Mouse (Mus musculus) heart, embryonic 14.5 days (tissue): ENCODE data around the gene Abhd17b. TPM values are rescaled to one million over a fixed set of nuclear protein-coding genes. Genes with fewer than 3 reads are reported as not detected.

ENCODE experiments used
- ATAC-seq: fragments of 200-750 bp; cut with Nextera tagmentation; 2 replicates; pipeline ENCODE4 v1.8.0; 2017; ENCODE audit warnings: low read depth, moderate TSS enrichment; ENCODE audit not compliant: insufficient number of reproducible peaks, insufficient read depth, low FRiP score
- H3K27ac ChIP-seq, 2 experiments: fragments of 200-500 bp in 1 of 2; fragments of 300-500 bp in 1 of 2; sonication (generic) in 1 of 2; replicated peaks in 1 of 2; 2 replicates each; pipeline ENCODE4 v1.5.1; 2012 to 2014; ENCODE audit warnings: low read depth in 2 of 2, low read length in 2 of 2, control low read depth in 1 of 2, mild to moderate bottlenecking in 1 of 2, mixed read lengths in 1 of 2; ENCODE audit not compliant: control insufficient read depth in 1 of 2, insufficient read depth in 1 of 2
- H3K27me3 ChIP-seq: fragments of 300-500 bp; sonication (generic); 2 replicates; pipeline ENCODE4 v1.6.1; 2014; ENCODE audit warnings: mild to moderate bottlenecking, low read length, control low read depth; ENCODE audit not compliant: control insufficient read depth, insufficient read depth
- H3K36me3 ChIP-seq: fragments of 300-500 bp; sonication (generic); 2 replicates; pipeline ENCODE4 v1.6.1; 2014; ENCODE audit warnings: mild to moderate bottlenecking, control low read depth, low read length, mixed read lengths; ENCODE audit not compliant: control insufficient read depth, insufficient read depth
- H3K4me1 ChIP-seq, 2 experiments: fragments of 200-500 bp in 1 of 2; fragments of 300-500 bp in 1 of 2; sonication (generic) in 1 of 2; 2 replicates each; pipeline ENCODE4 v1.6.1; 2012 to 2014; ENCODE audit warnings: low read length in 2 of 2, control low read depth in 1 of 2, mixed read lengths in 1 of 2; ENCODE audit not compliant: control insufficient read depth in 2 of 2, insufficient read depth in 2 of 2
- H3K4me2 ChIP-seq: fragments of 300-500 bp; sonication (generic); 2 replicates; pipeline ENCODE4 v1.6.1; 2014; ENCODE audit warnings: mild to moderate bottlenecking, low read length
- H3K4me3 ChIP-seq, 2 experiments: fragments of 200-500 bp in 1 of 2; fragments of 300-500 bp in 1 of 2; sonication (generic) in 1 of 2; 2 replicates each; pipeline ENCODE4 v1.5.1; 2012 to 2014; ENCODE audit warnings: low read length in 2 of 2, mild to moderate bottlenecking in 2 of 2, control low read depth in 1 of 2, low read depth in 1 of 2, moderate library complexity in 1 of 2; ENCODE audit not compliant: control insufficient read depth in 1 of 2, insufficient read depth in 1 of 2
- H3K9ac ChIP-seq: fragments of 300-500 bp; sonication (generic); 2 replicates; pipeline ENCODE4 v1.6.1; 2014; ENCODE audit warnings: mild to moderate bottlenecking, low read length
- H3K9me3 ChIP-seq: fragments of 300-500 bp; sonication (generic); 2 replicates; pipeline ENCODE4 v1.6.1; 2016; ENCODE audit warnings: low read length, control low read depth; ENCODE audit not compliant: control insufficient read depth
- WGBS: fragments of 180-500 bp; shearing (Covaris S2); extraction: QIAGEN DNeasy Blood & Tissue Kit; methylation state at CpG from one replicate; pipeline ENCODE4 v1.1.7; 2014; 5-methylcytosine and 5-hydroxymethylcytosine counted together
- polyA plus RNA-seq: library from polyadenylated mRNA; unstranded; fragments of >200 nt; fragmentation: Nextera tagmentation; extraction: Ambion mirVana; gene quantifications from 2 replicates; pipeline ENCODE4 v1.2.1, GENCODE M21; 2014

Abhd17b gene
- polyA plus RNA-seq, 1 experiment from 2014 or later = 27.0 TPM

- Histone ChIP-seq H3K9me3 (no peaks in the 10 kb centered on the region), H3K4me1 (peaks cover 0 to 5% of the 10 kb centered on the region in 2 experiments; a peak in 2 of 4 replicates), H3K9ac (no peak overlapping the region), H3K36me3 (no peaks in the 10 kb centered on the region), H3K27ac (no peak overlapping the region), H3K4me3 (no peak overlapping the region), H3K4me2 (no peak overlapping the region), H3K27me3 (no peaks in the 10 kb centered on the region)
- 29% methylated on average over 5 of the region's 5 CpGs for WGBS
- no peak for ATAC-seq
Observed at GRCm38 (mm10) chr19:21734112-21734511, 81.1 kb downstream of the Abhd17b start.

Other genes with a start within 250 kb of the Abhd17b start
- 0.08 and 0.09 TPM in 2 replicates for gene Gda, start 179.7 kb upstream of the Abhd17b start, polyA plus RNA-seq
- gene 1110059E24Rik, start 209 bp upstream of the Abhd17b start, polyA plus RNA-seq = 38.5 and 45.4 TPM in 2 replicates
- 57.1 and 57.5 TPM in 2 replicates for gene Cemip2, start 125.2 kb downstream of the Abhd17b start, polyA plus RNA-seq